Mouse (Mus musculus): Measurements from ENCODE around the gene Glod4.

Gene Glod4

DNA sequence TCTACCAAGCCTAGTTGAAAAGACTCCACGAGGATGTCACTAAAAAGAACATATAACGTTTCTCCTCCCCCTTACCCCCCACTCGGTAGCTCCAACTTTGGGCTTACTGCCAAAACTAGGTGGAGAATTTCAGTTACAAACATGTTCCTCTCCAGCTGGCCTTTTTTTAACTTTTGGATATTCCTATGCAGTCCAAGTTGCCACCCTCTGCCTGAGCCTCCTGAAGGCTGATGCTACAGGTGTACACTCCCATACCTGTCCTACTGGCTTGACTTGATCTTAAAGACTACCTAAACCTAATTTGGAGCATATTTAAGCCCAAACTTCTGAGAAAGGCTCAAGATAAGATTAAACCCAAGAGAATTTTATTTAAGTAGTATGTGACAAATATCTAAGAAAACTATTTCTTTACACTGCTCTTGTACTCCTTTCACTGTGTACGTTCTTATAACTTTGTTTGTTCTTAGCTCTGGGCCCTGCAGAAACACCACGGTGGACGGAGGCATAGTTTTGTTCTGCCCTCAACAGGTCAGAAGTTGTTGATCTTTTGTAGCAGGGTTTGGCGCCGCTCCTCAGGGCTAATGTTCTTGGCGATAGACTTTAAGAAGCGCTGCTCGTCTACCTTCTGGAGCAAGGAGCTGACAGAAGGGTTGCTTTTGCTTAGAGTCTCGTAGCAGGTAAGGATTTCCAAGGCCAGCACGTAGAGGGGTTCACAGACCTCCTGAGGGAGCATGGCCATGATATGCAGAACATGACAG, 33.1 kb downstream of the Glod4 start:
- DNase-seq (ENCODE audit: extremely low spot score, low read depth, low spot score), result no peak

DNA sequence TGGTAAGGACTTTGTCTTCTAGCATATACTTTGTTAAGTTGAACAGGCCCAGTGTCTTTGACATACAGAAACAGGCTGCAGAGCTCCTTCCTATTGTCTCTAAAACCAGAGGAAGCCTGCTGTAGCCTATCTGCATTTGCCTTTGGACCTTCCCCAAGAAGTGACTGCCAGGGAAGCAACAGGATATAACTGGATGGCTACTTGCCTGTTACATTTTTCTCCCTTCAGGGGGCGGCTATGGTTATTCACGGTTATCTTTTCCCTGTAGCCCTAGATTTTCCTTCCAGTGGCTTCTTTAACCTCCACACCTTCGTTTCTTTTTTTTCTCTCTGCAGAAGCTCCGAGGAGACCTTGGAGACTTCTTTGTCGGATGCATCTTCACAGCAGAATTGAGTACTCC, 36.7 kb downstream of the Glod4 start:
- no peak for DNase-seq (ENCODE audit: extremely low spot score, low read depth, low spot score)

DNA sequence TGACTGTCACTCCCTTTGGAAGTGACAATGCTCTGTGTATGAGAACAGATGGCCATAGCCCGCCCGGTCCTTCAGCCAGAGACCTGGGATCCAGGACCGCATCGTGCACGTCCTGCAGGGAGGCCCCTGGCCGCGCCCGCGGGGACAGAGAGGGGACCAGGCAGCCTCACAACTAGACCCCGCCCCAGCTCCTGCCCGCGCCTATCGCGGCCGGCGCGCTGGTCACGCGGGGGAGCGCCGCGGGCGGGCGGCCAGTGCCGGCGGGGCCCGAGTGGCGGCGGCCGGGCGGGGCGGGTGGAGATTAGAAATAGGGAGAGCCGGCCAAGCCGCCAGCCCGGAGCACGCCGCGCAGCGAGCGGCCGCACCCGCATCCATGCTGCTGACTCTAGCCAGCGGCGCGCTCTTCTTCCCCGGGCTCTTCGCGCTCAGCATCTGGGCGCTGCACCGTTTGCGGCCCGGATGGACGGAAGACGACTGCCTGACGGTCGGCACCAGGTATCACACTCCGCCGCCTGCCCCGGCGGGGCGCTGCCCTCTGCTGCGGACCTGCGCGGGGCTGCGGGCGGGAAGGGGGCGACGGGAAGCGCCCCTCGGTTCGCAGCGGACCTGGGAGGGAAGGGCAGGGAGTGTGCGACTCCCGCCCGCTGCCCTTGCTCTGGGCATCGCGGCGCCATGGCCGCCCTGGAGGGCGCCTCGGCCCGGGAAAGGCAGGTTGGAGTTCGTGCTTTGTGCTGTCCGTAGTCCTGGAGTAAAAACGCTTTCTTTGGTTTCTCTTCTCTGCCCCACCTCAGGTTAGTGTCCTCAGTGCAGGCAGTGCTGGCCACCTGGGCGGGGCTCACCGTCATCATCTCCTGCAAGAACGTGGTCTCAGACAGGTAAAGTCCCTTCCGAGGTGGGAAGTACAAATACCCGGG, 41.5 kb downstream of the Glod4 start:
- DNase-seq (ENCODE audit: extremely low spot score, low read depth, low spot score), result no peak

DNA sequence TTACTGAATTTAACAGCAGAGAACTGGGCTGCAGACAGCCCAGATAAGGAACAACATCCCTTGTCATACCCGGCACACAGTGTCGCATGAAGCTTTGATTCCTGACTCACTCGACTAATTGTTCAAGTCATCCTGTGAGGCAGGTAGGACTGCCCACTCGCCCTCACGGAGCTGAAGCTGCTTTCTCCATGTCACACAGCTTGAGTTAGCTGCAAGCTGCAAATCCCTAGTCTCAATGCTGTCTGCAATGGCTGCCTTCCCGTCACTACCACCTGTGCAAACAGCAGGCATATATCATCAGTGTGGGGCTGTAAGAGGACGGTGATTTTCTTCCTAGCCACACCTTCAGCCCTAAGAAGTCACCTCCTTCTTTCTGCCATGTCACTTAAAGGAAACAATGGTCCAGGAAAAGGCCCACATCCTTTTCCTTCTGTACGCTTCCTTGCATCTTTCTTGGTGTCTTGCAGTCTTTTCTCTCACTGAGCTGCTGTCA, 46.5 kb downstream of the Glod4 start:
- no peak for DNase-seq (ENCODE audit: extremely low spot score, low read depth, low spot score)

DNA sequence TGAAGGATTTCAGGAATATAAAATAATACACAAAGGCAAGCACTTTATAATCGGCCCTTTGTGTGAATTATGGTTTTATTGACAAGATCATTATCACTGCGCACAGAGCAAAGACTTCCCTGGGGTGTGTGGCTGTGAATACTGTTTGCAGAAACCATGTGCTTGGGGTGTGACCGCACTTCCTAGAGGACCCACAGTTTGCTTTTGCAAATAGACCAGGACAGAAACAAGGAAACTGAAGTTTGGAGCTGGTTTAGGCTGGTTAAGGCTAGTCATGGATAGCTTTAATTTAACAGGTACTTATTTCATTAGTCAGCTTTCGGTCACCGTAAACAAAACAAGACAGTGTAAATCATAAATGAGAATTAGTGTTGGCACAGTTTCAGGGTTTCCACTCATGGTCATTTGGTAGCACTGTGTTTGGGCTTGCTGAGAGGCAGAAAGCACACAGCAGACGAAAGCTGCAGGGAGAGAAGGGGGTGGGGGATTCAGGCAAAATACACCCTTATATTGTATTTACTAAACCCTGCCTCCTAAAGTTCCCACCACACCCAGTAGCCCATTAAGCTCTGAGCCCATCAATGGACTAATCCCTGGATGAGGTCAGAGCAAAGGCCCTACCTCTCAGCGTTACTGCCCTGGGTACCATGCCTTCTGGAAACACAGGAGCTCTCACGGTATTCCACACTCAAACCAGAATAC, 47.1 kb downstream of the Glod4 start:
- DNase-seq (ENCODE audit: extremely low spot score, low read depth, low spot score), result no peak

DNA sequence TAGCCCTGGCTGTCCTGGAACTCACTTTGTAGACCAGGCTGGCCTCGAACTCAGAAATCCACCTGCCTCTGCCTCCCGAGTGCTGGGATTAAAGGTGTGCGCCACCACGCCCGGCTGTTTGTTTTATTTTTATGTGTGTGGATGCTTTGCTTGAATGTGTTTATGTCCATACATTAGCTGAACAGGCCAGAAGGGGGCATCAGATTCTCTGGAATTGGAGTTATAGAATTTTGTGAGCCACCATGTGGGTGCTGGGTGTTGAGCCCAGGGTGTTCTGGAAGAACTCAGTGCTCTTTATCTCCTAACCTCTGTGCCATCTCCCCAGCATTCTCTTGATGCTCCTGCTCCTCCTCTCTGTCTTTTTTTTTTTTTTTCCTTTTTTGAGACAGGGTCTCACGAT, 56.6 kb downstream of the Glod4 start:
- DNase-seq (ENCODE audit: extremely low spot score, low read depth, low spot score), result no peak

DNA sequence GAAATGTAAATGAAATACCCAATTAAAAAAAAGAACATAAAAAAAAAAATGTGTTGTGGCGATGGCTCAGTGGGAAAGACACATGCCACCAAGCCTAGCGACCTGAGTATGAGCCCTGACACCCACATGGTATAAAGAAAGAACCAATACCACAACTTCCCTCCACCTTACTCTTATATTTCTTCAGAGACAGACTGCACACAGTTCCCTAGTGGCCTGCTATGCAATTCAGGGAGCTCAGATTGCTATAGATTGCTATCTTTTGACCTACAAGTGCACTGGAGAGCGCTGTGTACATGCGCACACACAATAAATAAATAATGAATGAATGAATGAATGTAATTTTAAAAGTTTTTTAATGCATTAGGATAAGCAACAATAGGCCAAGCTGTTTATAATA, 59.8 kb downstream of the Glod4 start:
- no peak for DNase-seq (ENCODE audit: extremely low spot score, low read depth, low spot score)

DNA sequence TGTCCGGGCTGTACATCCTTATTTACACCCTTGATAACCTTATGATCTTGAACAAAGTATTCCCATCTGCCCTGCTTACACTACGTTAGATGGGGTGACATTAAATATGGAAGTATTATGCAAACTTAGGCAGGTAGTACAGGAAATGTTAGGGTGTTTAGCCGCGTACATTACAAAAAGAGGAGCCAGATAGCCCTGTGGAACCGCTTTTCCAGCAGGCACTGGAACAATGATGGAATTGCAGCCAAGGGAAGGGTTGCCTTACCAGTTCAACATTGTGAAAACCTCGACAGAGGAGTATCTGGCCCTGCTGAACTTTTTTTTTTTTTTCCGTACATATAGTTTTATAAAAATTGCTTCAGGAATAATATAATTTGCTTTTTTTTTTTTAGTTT, 63.4 kb downstream of the Glod4 start:
- no peak for DNase-seq (ENCODE audit: extremely low spot score, low read depth, low spot score)

DNA sequence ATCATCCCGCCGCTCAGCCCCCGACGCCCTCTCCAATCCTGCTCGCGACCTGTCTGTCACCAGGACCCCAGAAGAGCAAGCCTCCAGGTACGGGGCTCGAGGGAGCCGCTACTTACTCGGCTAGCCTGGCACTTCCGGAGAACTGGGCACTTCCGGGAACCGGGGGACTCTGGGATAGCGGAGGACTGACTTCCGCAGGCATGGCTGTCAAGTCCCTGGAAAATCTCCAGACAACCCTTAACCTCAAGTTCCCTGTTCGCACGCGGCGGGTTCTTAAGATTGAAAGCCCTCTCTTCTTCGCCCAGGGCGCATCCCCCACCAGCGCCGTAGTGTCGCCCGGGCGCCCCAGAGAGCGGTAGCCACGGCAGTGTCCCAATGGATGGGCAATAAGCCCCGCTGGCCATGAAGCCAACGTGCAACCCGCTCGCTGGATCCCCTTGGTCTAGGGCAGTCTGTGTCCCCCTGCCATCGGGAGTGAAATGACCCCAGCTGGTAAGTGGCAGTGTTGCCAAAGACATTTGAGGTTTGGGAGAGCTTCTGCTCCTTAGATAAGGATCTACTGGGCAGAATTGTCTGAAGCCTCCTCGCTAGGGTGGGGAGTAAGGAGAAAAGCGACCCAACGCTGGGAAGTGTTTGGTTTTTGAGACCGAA, 63.9 kb downstream of the Glod4 start, which contains the start of the genes Vps53 and Fam57a:
Gene Vps53 (minus strand): TSS at position 153 of the 651 bp plus-strand sequence.
Gene Fam57a (plus strand): TSS at position 177 of the 651 bp plus-strand sequence.
- DNase-seq (ENCODE audit: extremely low spot score, low read depth, low spot score), result no peak

DNA sequence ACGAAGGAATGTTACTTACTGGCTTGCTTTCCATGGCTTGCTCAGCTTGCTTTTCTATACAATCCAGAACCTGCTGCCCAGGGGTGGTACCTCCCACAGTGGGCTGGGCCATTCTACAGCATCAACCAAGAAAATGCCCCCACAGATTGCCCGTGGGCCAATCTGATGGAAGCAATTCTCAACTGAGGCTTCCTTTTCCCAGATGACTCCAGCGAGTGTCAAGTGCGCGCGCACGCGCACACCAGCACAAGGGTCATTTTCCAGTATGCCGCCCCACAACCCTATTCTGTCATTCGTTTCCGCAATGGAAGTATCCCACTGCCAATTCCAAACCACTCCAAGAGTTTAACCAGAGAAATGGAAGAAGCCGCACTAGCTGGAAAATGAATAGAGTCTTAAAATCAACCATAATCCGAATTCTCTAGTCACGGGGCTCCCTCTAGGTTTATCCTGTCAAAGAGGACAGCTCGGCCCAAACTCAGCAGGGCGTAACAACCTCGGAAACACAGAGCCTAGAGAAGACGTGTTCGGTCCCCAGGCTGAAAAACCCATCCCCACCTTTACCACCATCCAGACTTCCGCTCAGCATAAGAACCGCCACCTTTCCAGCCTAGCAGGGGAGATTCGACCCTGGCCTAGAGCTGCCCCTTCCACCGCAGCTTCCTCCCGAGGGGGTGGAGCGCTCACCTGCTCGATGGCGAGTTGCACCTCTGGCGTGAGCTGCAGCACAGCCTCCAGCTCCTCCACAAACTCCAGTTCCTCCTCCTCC, 64.6 kb downstream of the Glod4 start:
- DNase-seq (ENCODE audit: extremely low spot score, low read depth, low spot score), result no peak

DNA sequence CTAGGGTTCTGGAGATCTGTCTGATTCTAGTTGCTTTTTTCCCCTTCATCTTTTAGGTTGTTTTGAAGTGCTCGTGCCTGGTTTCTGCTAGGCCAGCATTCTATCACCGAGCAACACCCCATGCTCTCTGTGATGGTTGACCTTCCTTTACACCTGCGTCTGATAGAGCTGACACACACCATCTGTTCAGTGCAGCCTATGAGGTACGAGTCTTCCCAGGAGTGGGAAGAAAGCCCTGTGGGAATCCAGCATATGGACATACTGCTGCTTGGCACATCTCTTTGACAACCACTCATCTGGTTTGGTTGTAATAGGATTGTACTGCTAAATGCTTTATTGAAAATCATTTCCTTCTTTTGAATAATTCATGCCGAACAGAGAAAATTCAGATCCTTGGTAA, 73.3 kb downstream of the Glod4 start:
- no peak for DNase-seq (ENCODE audit: extremely low spot score, low read depth, low spot score)

DNA sequence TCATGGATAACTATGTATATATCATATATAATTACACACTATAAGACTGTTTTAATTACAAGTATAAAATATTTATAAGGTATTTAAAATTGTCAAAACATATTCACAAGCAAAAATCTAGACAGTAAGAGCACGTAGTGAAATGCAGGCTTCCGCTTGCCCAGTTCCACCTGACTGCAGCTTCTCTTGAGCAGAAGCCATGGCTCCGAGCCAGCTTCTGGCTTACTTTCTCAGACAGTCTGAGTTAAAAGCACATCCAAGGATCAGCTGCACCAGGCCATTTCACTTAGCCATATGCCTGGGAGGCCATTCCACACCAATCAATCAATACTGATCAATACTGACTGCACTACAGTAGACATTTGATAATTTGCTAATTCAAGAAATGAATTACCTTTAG, 74.5 kb downstream of the Glod4 start:
- no peak for DNase-seq (ENCODE audit: extremely low spot score, low read depth, low spot score)

DNA sequence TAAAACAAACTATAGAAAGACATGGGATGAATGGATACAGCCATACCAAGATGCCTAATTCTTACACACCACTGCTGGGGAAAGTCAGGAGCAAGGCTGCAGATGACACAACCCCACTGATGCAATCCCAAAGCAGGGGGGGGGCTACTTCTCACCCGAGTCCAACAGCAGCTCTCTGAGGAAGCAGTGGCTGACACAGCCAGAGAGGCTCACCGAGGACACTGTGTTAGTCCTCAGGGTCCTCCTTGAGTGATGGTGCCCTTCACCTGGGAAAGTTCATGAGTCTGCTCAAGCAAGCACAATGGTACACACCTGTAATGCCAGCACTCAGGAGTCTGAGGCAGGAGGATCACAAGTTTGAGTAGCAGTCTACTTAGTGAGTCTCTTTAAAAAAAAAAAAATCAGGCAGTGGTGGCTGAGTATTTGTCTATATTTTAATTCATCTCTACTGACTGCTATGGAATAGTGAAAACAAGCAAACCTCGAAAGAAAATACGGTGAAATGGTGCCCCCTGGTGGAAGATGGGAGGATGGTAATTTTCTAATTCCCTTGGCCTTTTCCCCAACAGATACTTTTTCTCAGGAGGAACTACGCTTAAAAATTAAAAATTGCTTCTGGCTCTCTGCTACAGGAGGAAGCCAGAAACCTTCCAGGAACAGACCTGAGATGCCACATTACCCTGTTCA, 76.3 kb downstream of the Glod4 start:
- peak; percentile 73 for DNase-seq (ENCODE audit: extremely low spot score, low read depth, low spot score)

DNA sequence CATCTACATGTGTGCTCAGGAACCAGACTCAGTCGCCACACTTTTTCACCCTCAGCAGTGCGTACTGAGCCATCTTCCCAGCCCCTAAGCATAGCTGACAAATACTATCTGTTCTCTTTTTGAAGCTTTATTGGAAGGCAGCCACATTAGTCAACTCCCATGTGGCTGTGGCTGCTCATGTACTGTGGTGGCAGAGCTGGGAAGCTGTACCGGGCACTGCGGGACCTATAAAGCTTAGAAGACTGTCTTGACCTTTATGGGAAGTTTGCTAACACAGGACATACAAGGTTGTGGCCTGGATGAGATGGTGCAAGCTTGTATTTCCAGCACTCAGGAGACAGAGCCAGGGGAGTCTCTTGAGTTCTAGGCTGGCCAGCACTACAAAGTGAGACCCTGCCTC, 76.9 kb downstream of the Glod4 start:
- no peak for DNase-seq (ENCODE audit: extremely low spot score, low read depth, low spot score)

DNA sequence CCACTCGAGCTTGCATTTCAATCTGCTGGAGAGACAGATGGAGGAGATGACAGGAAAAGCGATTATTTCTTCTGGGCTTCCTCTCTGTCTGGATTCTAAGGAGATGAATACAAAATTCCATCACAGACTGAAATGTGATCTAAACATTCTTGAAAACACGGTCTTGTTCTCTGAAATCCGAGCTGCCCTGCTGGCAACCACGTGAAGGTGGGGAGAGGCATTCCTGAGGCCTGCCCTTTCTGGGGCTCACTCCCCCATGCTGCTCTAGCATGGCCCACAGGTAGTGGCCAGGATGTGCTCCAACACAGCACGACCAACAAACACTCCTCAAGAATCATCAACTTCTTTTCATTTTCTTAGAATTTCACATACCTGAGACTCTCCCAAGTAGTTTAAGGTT, 83.3 kb downstream of the Glod4 start:
- DNase-seq (ENCODE audit: extremely low spot score, low read depth, low spot score), result no peak

DNA sequence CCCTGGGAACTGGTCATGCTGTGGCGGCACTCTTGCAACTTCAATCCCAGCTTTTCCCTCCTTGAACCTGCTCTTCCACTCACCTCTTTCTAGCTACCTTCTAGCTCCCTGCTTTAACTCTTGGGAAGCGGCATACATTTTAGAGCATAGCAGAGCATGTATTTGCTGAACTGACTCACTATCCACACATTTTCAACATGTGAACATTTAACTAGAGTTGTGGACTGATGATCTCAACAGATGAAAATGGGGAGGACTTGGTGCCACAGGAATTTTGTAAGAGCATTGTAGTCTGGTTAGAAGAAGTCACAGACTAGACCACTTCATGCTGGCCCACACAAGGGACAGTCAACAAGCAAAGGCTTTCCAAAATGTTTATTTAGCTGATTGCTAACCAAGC, 85.2 kb downstream of the Glod4 start:
- no peak for DNase-seq (ENCODE audit: extremely low spot score, low read depth, low spot score)

DNA sequence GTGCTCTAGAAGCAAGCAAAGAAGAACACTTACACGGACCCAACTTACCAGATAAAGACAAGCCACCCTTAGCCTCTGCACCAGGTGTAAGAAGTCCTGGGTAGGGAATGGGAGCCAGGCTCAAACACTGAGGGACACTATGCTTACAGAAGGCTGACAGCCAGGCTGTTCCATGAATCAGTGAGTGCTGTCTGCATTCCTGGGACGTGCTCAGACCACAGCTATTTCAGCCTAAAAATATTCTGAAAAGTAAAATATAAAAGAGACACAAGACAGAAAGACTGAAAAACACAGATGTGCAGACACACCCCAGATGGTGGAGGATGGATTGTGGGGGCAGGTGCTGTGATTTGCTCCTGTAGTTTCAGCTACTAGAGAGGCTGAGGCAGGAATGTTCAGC, 88.7 kb downstream of the Glod4 start:
- no peak for DNase-seq (ENCODE audit: extremely low spot score, low read depth, low spot score)

DNA sequence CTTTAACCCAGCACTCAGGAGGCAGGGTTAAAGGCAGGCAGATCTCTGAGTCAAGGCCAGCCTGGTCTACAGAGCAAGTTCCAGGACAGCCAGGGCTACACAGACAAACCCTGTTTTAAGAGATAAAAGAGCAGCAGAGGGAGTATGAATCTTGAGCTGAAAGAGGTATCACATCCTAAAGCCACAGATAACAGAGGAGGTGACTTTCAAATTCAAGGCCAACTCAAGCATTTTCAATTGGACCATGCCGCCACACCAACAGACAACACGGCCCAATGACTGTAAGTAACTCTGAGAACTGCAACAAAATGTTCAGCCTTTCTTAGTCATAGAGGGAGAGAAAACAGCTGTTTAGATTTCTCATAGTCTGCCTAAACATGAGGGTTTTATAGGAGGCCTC, 89.3 kb downstream of the Glod4 start:
- DNase-seq (ENCODE audit: extremely low spot score, low read depth, low spot score), result no peak

DNA sequence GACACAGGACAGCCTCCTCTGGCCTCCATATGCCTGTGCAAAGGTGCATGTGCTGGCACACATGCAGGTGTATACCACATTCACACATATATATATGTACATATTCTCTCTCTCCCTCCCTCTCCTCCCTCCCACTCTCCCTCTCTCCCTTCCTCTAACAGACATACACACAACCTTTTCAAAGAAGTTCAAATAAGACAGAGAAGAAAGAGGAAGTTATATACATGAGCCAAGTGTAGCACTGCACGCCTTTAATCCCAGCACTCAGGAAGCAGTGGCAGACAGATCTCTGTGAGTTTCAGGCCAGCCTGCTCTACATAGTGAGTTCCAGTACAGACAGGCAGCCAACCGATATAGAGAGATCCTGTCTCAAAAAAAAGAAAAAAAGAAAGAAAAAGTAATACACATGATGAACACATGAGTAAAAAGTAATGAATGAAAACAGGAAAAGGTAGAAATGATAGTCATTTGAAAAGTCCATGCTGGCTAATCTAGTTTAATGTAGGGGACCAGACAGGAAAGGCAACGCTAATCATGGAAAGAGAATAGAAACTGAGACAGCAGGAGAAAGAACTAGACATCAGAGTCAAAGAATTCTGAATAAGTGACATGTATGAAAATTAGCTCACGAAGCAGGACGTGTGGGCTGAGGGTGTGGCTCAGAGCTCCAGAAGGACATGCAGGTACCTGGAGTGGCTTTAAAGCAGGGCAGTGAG, 90.1 kb downstream of the Glod4 start:
- DNase-seq (ENCODE audit: extremely low spot score, low read depth, low spot score), result no peak

All from hindlimb bud, embryonic 11.5 days (tissue).